Mouse (Mus musculus) frontal cortex, postnatal 10 days (tissue): ENCODE measurements around the gene Zfp617.
A peak's percentile ranks its signal among the peaks of the same experiment; 100 is the strongest.
"Not testable (repeated sequence)": the region's sequence is repeated elsewhere in the genome, so short reads cannot be mapped to it uniquely, and the experiment has no call there.

Experiments
- DNase-seq, 2 experiments: peaks; one replicate each; pipeline ENCODE4 v3.0.0; 2022; ENCODE audit warnings: low spot score in 2 of 2, mixed read lengths in 1 of 2

Gene Zfp617

DNA sequence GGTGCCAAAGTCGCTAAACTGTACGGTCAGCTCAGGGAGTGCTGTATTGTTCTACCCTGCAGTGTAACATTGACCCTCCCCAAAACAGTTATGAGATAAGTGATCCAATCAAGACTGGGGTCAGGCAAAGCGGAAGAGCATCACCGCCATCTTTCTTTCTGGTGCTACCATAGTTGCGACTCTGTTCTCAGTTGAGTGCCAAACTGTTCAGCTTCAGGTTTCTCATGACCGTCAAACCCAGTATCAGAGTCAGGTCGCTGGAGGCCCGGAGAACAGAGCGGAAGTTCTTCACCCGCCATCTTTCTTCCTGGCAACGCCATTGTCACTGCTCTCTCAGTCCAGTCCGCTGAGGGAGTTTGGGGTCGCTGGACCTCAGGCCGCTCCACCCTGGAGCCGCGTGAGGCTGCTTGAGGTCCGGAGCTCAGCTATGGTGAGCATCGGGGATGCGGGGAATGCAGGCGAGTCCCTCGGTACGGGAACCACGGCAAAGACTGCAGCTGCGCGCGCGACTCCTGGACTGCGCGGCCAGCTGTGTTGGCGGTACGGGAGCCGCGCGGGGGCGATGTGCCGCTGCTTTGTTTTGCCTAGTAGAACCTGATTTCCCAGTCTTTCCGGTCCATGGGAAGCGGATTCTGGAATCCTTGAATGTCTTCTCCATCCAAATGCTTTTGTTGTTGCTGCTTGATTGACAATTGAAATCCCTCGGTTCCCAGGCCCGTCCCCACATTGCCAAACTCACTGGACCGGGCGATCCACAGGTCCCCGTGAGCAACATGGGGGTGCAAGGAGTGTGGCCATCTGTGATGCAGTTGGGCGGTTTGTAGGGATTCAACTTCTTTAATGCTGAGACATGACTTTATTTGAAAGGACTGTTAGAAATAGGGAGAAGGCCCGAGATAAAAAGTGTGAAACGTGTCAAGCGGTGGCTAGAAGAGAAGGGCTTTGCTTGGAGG, at the start of gene Zfp617, which contains the start of gene Zfp882:
Gene Zfp617, plus strand, starts transcription at position 327 of the 953 bp plus-strand sequence.
Gene Zfp882, plus strand, starts transcription at position 300 of the 953 bp plus-strand sequence.
- DNase-seq, result peak; percentile 80 to 87

DNA sequence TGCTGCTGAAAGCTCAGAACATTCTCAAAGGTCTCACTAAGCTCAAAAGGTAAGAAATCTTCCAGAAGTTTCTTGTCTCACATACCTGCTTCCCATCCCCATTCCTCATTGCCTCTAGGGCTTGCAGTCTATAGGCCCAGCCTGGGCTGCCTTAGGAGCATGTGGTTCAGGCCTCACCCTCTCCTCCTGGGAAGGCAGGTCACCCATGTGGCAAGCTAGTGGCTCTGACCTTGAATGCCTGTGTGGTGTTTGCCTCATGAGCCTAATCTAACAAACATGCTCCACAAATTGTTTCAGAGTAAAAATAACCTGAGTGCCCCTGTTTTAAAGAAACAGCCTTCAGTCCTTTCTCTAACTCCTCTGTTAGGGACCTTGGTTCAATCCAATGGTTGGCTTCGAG, 46.9 kb upstream of the Zfp617 start:
- not testable (repeated sequence) for DNase-seq

DNA sequence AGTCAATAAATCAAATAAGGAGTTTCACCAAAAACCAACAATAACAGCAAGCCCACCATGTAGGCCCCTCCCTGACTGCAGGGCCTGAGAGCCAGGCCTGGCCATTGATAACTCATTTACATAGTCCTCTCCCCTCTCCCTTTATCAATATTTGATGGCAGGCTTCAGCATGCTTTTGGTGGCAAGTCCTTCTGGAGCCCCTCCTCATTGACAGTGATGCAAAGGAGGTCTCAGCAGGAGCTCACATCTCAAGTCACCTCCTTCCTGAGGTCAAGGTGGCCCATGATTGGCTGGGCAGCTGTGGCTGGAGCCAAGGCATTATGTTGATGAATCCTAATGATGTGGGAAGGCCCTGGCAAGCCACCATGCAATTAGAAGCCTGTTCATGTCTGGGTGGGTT, 46.4 kb upstream of the Zfp617 start:
- not testable (repeated sequence) for DNase-seq

DNA sequence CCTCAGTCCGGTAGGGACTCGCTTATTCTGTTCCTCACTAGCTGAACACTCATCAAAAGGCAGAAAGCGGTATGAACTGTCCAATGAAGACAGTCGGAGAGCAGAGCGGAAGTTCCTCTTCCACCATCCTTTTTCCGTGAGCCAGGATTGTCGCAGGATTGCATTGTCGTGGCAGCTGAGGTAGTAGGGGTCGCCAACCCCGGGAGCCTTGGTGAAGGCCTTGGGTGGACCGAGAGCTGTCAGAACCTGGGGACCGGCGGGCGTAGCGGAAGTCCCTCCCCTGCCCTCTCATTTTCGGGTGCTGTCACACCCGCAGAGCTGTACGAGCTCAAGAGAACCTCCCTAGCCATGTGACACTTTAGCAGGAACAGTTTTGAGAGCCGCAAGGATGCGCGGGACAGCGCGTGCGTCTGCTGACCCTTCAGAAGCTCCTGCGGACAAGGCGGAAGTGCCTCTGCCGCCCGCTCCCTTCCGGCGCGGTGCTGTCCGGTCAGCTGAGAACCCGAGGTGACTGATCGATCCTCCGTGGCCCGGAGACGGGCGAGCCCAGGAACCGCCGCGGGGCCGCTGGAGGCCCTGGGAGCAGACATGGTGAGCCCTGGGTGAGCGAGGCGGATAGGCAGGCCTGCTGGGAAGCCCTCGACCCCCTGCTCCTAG, 26.7 kb upstream of the Zfp617 start, which contains the start of gene Zfp709:
Gene Zfp709, plus strand, starts transcription at position 402 of the 657 bp plus-strand sequence.
- DNase-seq, result peak; percentile 44 to 62

- not testable (repeated sequence) for DNase-seq
Measured at GRCm38 (mm10) chr8:71900666-71901065, 7.8 kb upstream of the Zfp617 start.

DNA sequence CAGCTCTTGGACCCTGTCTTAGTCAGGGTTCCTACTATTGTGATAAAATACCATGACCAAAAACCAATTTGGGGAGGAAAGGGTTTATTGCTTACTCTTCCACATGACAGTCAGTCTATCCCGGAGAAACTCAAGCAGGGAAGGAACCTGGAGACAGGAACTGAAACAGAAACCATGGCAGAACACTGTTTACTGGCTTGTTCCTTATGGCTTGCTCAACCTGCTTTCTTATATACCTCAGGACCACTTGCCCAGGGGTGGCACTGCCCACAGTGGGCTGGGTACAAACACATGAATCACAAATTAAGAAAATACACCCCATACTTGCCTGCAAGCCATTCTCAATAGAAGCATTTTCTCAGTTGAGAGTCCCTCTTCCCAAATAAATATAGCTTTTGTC, 5.4 kb upstream of the Zfp617 start:
- not testable (repeated sequence) for DNase-seq

DNA sequence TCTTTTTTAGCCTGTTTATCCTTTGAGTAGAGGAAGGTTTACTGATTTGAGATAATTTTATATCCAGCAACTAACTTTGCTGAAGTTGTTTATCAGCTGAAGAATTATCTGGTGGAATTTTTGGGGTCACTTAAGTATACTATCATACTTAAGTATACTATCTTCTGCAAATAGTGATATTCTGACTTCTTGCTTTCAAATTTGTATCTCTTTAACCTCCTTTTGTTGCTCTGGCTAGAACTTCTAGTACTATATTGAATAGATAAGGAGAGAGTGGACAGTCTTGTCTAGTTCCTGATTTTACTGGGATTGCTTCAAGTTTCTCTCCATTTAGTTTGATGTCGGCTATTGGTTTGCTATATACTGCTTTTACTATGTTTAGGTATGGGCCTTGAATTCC, 1.6 kb upstream of the Zfp617 start:
- no peak for DNase-seq

DNA sequence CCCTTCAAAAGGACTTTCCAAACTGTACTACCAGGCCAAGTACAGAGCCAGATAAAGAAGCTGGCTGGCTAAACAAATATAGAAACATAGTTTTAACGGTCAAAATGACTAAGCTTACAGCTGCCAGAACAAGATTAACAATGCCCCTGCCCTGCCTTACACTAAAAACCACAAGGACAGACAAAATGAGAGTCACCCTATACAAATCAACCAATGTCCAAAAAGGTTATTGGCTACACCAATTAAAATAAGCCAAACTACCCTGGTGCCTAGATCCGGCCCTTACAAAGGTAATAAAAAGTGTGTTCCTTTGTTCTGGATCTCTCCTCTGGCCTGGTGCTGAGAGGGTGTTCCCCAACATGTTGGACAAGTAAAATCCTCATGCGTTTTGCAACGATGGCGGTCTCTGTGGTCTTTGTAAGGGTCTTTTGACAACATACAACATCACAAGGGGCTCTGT, 607 bp upstream of the Zfp617 start:
- no peak for DNase-seq

DNA sequence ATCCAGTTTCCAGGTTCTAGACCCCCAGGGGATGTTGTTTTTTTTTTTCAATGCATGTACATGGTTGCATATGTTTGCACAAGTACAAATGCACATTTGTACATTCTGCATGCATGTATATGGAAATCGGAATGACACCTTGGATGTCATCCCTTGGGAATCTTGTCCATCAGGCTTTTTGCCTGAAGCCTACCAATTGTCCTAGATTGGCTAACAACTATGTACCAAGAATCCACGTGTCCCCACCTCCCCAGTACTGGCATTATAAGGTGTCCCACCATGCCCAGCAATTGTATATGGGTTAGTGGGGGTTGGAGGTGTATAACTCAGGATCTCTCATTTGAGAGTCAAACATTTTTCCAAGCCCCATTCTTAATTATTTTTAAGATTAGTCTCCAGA, 3.9 kb downstream of the Zfp617 start:
- DNase-seq, result no peak

DNA sequence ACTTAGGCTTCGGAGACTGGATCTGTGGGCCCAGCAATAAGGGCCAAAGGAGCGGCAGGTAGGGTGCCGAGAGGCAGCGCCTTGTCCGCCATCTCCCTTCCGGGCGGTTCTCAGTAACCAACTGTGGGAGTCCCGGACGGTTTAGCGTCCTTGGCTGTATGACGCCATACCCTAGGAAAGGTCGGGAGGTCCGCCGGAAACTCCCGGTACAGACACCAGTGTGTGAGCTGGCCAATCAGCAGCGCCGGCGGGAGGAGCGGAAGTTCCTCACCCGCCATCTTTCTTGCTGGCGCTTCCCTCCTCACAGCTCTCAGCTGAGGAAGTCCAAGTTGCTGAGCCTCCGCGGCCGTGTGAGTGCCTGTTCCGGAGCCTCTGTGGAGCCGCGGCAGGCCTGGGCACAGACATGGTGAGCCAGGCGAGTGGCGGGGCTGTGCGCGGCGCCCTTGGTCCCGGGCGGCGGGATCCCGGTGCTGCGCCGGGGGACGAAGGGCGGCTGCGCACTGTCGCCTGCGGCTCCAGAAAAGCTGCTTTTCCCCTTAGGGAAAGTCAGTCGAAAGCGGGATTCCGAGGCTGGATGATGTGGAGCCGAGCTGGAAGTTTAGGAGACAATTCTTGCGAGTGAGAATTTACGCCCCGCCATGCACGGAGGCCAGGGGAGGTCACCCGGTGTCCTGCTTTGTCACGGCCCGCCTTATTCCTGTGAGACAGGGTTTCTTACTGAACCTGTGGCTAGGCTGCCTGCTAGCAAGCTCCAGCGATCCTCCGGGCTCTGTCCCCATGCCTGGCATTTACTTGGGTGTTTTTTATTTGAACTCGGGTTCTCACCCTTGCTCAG, 14.3 kb downstream of the Zfp617 start:
- peak; percentile 91 to 94 for DNase-seq

DNA sequence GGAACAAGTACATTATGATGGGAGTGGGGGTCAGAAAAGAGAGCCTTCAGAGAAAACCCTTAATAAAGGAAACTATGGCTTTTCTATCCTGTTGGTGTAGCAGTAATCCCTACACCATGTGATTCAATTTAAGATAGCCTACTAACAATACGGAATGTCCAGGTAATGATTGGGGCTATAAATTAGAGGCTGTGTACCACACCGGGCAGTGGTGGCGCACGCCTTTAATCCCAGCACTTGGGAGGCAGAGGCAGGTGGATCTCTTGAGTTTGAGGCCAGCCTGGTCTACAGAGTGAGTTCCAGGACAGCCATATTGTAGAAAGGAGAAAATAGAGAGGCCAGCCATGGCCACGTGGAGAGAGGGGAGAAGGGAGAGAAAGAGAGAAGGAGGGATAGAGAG, 17.4 kb downstream of the Zfp617 start:
- no peak for DNase-seq

- no peak for DNase-seq
Measured at GRCm38 (mm10) chr8:71926551-71926950, 18.1 kb downstream of the Zfp617 start.

- no peak for DNase-seq
Measured at GRCm38 (mm10) chr8:71927779-71928178, 19.3 kb downstream of the Zfp617 start.

DNA sequence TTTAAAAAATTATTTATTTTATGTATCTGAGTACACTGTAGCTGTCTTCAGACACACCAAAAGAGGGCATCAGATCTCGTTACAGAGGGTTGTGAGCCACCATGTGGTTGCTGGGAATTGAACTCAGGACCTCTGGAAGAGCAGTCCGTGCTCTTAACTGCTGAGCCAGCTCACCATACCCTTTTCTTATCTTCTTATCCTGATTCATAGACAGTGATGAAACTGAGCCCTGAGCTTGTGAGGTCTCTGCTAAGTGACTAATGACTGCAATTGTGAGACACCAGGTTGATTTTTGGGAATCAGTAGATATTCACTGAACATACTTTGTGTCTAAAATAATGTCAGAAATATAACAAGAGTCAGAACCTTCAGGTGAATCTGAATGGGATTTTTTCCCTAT, 29.6 kb downstream of the Zfp617 start:
- not testable (repeated sequence) for DNase-seq

DNA sequence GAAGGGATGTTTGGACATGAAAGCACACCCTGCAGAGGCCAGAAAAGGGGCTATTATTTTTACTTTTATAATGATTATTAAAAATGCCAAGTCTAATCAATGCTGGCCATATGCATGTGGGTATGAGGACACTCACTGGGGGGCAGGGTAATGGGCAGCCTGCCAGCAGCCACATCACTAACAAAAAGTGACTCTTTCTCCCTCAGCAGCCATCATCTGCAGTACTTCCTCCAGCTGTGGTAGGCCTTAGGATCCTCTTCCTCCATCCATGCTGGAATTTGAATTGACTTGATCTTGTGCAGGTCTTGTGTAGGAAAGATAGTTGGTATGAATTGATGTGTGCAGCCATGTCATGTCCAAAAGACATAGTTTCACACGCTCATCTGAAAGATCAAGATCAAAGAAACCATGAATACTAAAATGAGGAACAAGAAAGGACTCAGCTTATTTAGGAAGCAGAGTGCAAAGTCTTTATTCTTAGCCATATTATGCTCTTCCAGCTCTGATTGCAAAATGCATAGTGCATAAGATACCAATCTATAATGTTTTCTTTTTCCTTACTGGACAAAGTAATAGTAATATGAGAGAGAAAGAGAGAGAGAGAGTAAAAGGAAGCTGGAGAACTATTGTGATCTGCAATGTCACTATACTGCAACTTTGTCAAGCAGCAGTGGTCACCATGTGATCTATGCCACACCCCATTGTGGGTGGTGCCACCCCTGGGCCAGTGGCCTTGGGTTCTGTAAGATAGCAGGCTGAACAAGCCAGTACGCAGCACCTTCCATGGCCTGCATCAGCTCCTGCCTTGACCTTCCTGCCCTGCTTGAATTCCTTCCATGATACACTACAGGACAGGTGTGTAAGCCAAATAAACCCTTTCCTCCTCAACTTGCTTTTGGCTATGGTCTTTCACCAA, 32.1 kb downstream of the Zfp617 start:
- DNase-seq, result no peak

DNA sequence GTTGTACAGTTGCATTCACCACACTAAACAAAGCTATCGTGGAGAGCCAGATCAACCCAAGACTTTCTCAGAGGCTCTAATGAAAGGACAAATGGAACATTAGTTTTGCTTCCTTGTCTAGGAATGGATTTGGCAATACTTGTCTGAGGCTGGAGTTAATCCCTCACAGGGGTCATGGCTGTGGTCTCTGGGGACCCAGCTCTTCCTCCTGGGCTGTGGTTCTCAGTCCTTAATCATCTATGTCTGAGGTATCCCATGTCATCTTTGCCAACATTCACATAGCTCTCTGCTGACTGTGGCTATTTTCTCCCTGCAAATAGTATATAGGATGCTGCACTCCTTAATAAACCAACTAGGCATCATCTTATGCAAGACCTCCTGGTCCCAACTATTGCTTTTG, 33.3 kb downstream of the Zfp617 start:
- no peak for DNase-seq

DNA sequence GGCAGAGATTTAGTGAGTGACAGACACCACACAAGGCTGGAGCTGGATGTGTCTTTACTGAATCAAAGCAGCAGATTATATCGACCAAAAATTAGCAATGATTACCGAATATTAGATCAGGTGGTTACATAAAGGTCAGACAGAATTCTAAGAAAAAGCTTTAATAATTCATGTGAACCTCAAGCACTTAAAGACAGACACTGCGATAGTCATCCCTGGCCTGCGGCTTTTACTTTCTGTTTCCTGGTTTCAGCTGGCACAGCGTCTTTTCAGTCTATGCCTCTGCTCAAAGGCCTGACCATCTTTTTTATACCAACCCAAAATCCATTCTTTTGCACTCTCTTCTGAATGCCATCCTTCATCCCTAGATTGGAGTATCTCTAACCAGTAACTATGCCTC, 40.2 kb downstream of the Zfp617 start:
- no peak for DNase-seq

- peak; percentile 93 to 97 for DNase-seq
Measured at GRCm38 (mm10) chr8:71950482-71951221, 42.2 kb downstream of the Zfp617 start, which contains the start of gene Zfp961. Gene Zfp961 (plus strand): TSS chr8:71951038.

- no peak for DNase-seq
Measured at GRCm38 (mm10) chr8:71951436-71952161, 43.2 kb downstream of the Zfp617 start.
